ENCODE assay signal across 12 mouse cellular contexts in genomic region chr4:134436659-134437058, GRCm38 (mm10). TPM values are rescaled to one million over a fixed set of nuclear protein-coding genes. Genes with fewer than 3 reads are reported as not detected.
DNase-seq lines count a peak whose midpoint lies in the region; ATAC-seq lines count a peak whose summit lies in the region.
"Had no signal": no experiment of that assay in that cellular context is flagged by ENCODE, and none has a peak within 500 bp of the region (broad histone marks: within the 10 kb centered on the region; RNA-seq: fewer than 3 reads in every experiment).

No protein-coding gene starts in this region.

- no peaks in the 10 kb centered on the region for H3K9me3 ChIP-seq in midbrain, embryonic 16.5 days (replicated peaks; ENCODE audit: control insufficient read depth, low read length, poor library complexity, severe bottlenecking)
- H3K9me3 ChIP-seq in intestine, embryonic 16.5 days (ENCODE audit: control insufficient read depth, low read length) = no peaks in the 10 kb centered on the region
- H3K9me3 ChIP-seq: heart, embryonic 10.5 days; liver, embryonic 15.5 days had no signal

- H3K36me3 ChIP-seq in midbrain, embryonic 16.5 days (ENCODE audit: control insufficient read depth, insufficient read depth, low read length) = no peaks in the 10 kb centered on the region
- H3K36me3 ChIP-seq in intestine, embryonic 16.5 days (ENCODE audit: control insufficient read depth, insufficient read depth, low read length) = no peaks in the 10 kb centered on the region
- H3K36me3 ChIP-seq: heart, embryonic 10.5 days; liver, embryonic 15.5 days had no signal

- peak; percentile 73 for ATAC-seq in midbrain, embryonic 16.5 days
- no peak for ATAC-seq in intestine, embryonic 16.5 days

- peak; percentile 57 for DNase-seq in adrenal gland, postnatal 14 days
- DNase-seq in adrenal gland, adult 8-10 months = no peak
- peak; percentile 37 for DNase-seq in CD4-positive helper T cell, adult 2 months (ENCODE audit: low read depth, low spot score)
- peak; percentile 48 for DNase-seq in embryo, embryonic 11 days
- DNase-seq in kidney, postnatal 25 days = no peak
- no peak for DNase-seq in adipocyte (ENCODE audit: low spot score)
- DNase-seq: cerebellum, adult 9-11 months had no signal

- H3K4me2 ChIP-seq in midbrain, embryonic 16.5 days (ENCODE audit: low read length) = no peak overlapping the region; the same call in 1 of the 2 replicates
- H3K4me2 ChIP-seq in intestine, embryonic 16.5 days (ENCODE audit: low read depth, low read length) = no peak overlapping the region
- H3K4me2 ChIP-seq: liver, embryonic 15.5 days had no signal

- no peak overlapping the region for H3K9ac ChIP-seq in midbrain, embryonic 16.5 days (ENCODE audit: low read depth, low read length)
- H3K9ac ChIP-seq in intestine, embryonic 16.5 days (ENCODE audit: low read depth, low read length) = no peak overlapping the region
- H3K9ac ChIP-seq: liver, embryonic 15.5 days had no signal

- H3K4me1 ChIP-seq in midbrain, embryonic 16.5 days (ENCODE audit: control insufficient read depth, insufficient read depth, low read length) = peaks cover 2% of the 10 kb centered on the region; the same call in 1 of the 2 replicates
- no peaks in the 10 kb centered on the region for H3K4me1 ChIP-seq in intestine, embryonic 16.5 days (ENCODE audit: control insufficient read depth, insufficient read depth, low read length)

- no peaks in the 10 kb centered on the region for H3K27me3 ChIP-seq in midbrain, embryonic 16.5 days (ENCODE audit: control insufficient read depth, insufficient read depth, low read depth, low read length)
- no peaks in the 10 kb centered on the region for H3K27me3 ChIP-seq in intestine, embryonic 16.5 days (replicated peaks; ENCODE audit: control insufficient read depth, insufficient read depth, low read length)

- WGBS in midbrain, embryonic 16.5 days = 53% methylated on average over 10 of the region's 10 CpGs
- 67% methylated on average over 10 of the region's 10 CpGs for WGBS in intestine, embryonic 16.5 days

- peak overlapping the region; percentile 15 for H3K27ac ChIP-seq in midbrain, embryonic 16.5 days (ENCODE audit: low read length)
- H3K27ac ChIP-seq in intestine, embryonic 16.5 days (ENCODE audit: low read length) = no peak overlapping the region
- H3K27ac ChIP-seq: heart, embryonic 10.5 days; liver, embryonic 15.5 days had no signal

- no peak overlapping the region for H3K4me3 ChIP-seq in midbrain, embryonic 16.5 days (ENCODE audit: low read depth, low read length)
- no peak overlapping the region for H3K4me3 ChIP-seq in intestine, embryonic 16.5 days (ENCODE audit: low read length)
- H3K4me3 ChIP-seq: heart, embryonic 10.5 days; liver, embryonic 15.5 days had no signal

RNA-seq across cellular contexts. Expression of gene Stmn1, which starts 31.5 kb away (rescaled TPM):
- 118 and 119 TPM in 2 replicates for total RNA-seq in adrenal gland, postnatal 14 days (2021)
- 10 to 100 TPM; 20.9 to 31.8 (median 30.0) TPM for total RNA-seq in adrenal gland, adult 8-10 months (2022)
- polyA plus RNA-seq in midbrain, embryonic 16.5 days (2015; fragmentation: Nextera tagmentation; extraction: Ambion mirVana) = 7,758 and 8,549 TPM in 2 replicates
- polyA plus RNA-seq in intestine, embryonic 16.5 days (2015; fragmentation: Nextera tagmentation; extraction: Ambion mirVana) = 982 and 1,127 TPM in 2 replicates

RNA-seq across cellular contexts. Expression of gene Pafah2, which starts 40.5 kb away (rescaled TPM):
- 15.9 and 21.2 TPM in 2 replicates for total RNA-seq in adrenal gland, postnatal 14 days (2021)
- total RNA-seq in adrenal gland, adult 8-10 months (2022) = 10 to 100 TPM; 13.9 to 21.7 (median 19.0) TPM
- polyA plus RNA-seq in midbrain, embryonic 16.5 days (2015; fragmentation: Nextera tagmentation; extraction: Ambion mirVana) = 7.5 and 8.8 TPM in 2 replicates
- polyA plus RNA-seq in intestine, embryonic 16.5 days (2015; fragmentation: Nextera tagmentation; extraction: Ambion mirVana) = 61.6 and 69.2 TPM in 2 replicates

RNA-seq across cellular contexts. Expression of gene Extl1, which starts 53.0 kb away (rescaled TPM):
- total RNA-seq in adrenal gland, postnatal 14 days (2021) = 0.96 and 1.7 TPM in 2 replicates
- 10 to 100 TPM in 2 of 4 experiments, 1 to 10 TPM in 2; 3.3 to 15.4 (median 9.4) TPM for total RNA-seq in adrenal gland, adult 8-10 months (2022)
- polyA plus RNA-seq in midbrain, embryonic 16.5 days (2015; fragmentation: Nextera tagmentation; extraction: Ambion mirVana) = 0.45 and 0.58 TPM in 2 replicates
- 1.6 and 1.7 TPM in 2 replicates for polyA plus RNA-seq in intestine, embryonic 16.5 days (2015; fragmentation: Nextera tagmentation; extraction: Ambion mirVana)
- total RNA-seq: megakaryocyte progenitor cell, adult 5-6 weeks had no signal

RNA-seq across cellular contexts. Expression of gene Paqr7, which starts 59.8 kb away (rescaled TPM):
- total RNA-seq in adrenal gland, postnatal 14 days (2021) = 25.9 and 32.2 TPM in 2 replicates
- total RNA-seq in adrenal gland, adult 8-10 months (2022) = 10 to 100 TPM; 54.1 to 81.1 (median 71.3) TPM
- 27.2 and 36.2 TPM in 2 replicates for polyA plus RNA-seq in midbrain, embryonic 16.5 days (2015; fragmentation: Nextera tagmentation; extraction: Ambion mirVana)
- polyA plus RNA-seq in intestine, embryonic 16.5 days (2015; fragmentation: Nextera tagmentation; extraction: Ambion mirVana) = 23.6 and 32.1 TPM in 2 replicates

Comparison
In these comparisons a context has a peak if more than half of its experiments do, and no peak if none do; other contexts are left out.
1. DNase-seq: peak in adrenal gland, postnatal 14 days (single experiment), CD4-positive helper T cell, adult 2 months (single experiment) and embryo, embryonic 11 days (single experiment); none in adrenal gland, adult 8-10 months (single experiment), kidney, postnatal 25 days (0 of 2) and adipocyte (single experiment).